Mouse (Mus musculus) heart, embryonic 16.5 days (tissue): ENCODE measurements at regions not wholly inside any gene's neighbourhood (a gene's known extent, or its start where the extent isn't known, plus 50 kb on each side); places are given as distances from the start of the nearest gene placed in this dataset.
"Not testable (repeated sequence)": the region's sequence is repeated elsewhere in the genome, so short reads cannot be mapped to it uniquely, and the experiment has no call there.

Source experiments
- ATAC-seq: fragments of 200-750 bp; cut with Nextera tagmentation; replicated peaks from 2 replicates; pipeline ENCODE4 v1.8.0; 2017; ENCODE audit warnings: moderate number of reproducible peaks; ENCODE audit not compliant: insufficient read depth, low FRiP score; ENCODE audit errors: extremely low read depth
- H3K27ac ChIP-seq: fragments of 300-500 bp; sonication (generic); 2 replicates; pipeline ENCODE4 v1.5.1; 2014; ENCODE audit warnings: mild to moderate bottlenecking, low read length, control low read depth, moderate library complexity
- H3K27me3 ChIP-seq: fragments of 300-500 bp; sonication (generic); 2 replicates; pipeline ENCODE4 v1.6.1; 2014; ENCODE audit warnings: low read length, mixed read lengths; ENCODE audit not compliant: control insufficient read depth, insufficient read depth
- H3K36me3 ChIP-seq: fragments of 300-500 bp; sonication (generic); 2 replicates; pipeline ENCODE4 v1.6.1; 2014; ENCODE audit not compliant: control insufficient read depth, insufficient read depth
- H3K4me1 ChIP-seq: fragments of 300-500 bp; sonication (generic); 2 replicates; pipeline ENCODE4 v1.6.1; 2014; ENCODE audit warnings: low read length, mixed read lengths; ENCODE audit not compliant: control insufficient read depth, insufficient read depth
- H3K4me2 ChIP-seq: fragments of 300-500 bp; sonication (generic); 2 replicates; pipeline ENCODE4 v1.6.1; 2014; ENCODE audit warnings: low read depth, mild to moderate bottlenecking, control low read depth, low read length
- H3K4me3 ChIP-seq: fragments of 300-500 bp; sonication (generic); 2 replicates; pipeline ENCODE4 v1.5.1; 2014; ENCODE audit warnings: mild to moderate bottlenecking, control low read depth, low read length
- H3K9ac ChIP-seq: fragments of 300-500 bp; sonication (generic); 2 replicates; pipeline ENCODE4 v1.6.1; 2014; ENCODE audit warnings: low read length, control low read depth
- H3K9me3 ChIP-seq: fragments of 300-500 bp; sonication (generic); replicated peaks from 2 replicates; pipeline ENCODE4 v1.6.1; 2016; ENCODE audit warnings: low read length; ENCODE audit not compliant: control insufficient read depth
- WGBS: fragments of 180-500 bp; shearing (Covaris S2); extraction: QIAGEN DNeasy Blood & Tissue Kit; methylation state at CpG from one replicate; pipeline ENCODE4 v1.1.7; 2014; 5-methylcytosine and 5-hydroxymethylcytosine counted together

GRCm38 (mm10) chr2:17946047-17946446 lies 50.7 kb downstream of the H2al2a start:
- no peak overlapping the region for H3K9ac ChIP-seq
- no peak for ATAC-seq
- no peaks in the 10 kb centered on the region for H3K27me3 ChIP-seq
- no peak overlapping the region for H3K27ac ChIP-seq
- 0 out of 2 replicates have a peak, but pooled peaks cover 2% of the 10 kb centered on the region for H3K4me1 ChIP-seq
- no peaks in the 10 kb centered on the region for H3K9me3 ChIP-seq
- no peak overlapping the region for H3K4me2 ChIP-seq
- 60% methylated on average over 12 of the region's 12 CpGs for WGBS
- no peaks in the 10 kb centered on the region for H3K36me3 ChIP-seq
- no peak overlapping the region for H3K4me3 ChIP-seq

- Histone ChIP-seq H3K4me3 (no peak overlapping the region), H3K36me3 (no peaks in the 10 kb centered on the region), H3K27ac (no peak overlapping the region), H3K9me3 (no peaks in the 10 kb centered on the region), H3K4me1 (no peaks in the 10 kb centered on the region), H3K9ac (no peak overlapping the region), H3K27me3 (no peaks in the 10 kb centered on the region), H3K4me2 (no peak overlapping the region)
- WGBS, result 64% methylated on average over 7 of the region's 7 CpGs
- ATAC-seq, result no peak
These were observed 51.3 kb downstream of the H2al2a start for GRCm38 (mm10) chr2:17945369-17945915.

GRCm38 (mm10) chr2:17943506-17943905 lies 53.3 kb downstream of the H2al2a start:
- Histone ChIP-seq H3K9ac (no peak overlapping the region), H3K4me2 (no peak overlapping the region), H3K4me1 (peaks cover 3% of the 10 kb centered on the region; the same call in 1 of the 2 replicates), H3K36me3 (no peaks in the 10 kb centered on the region), H3K9me3 (no peaks in the 10 kb centered on the region), H3K27ac (no peak overlapping the region), H3K27me3 (no peaks in the 10 kb centered on the region), H3K4me3 (no peak overlapping the region)
- ATAC-seq, result no peak
- 89% methylated on average over 11 of the region's 11 CpGs for WGBS

- no peaks in the 10 kb centered on the region for H3K36me3 ChIP-seq
- no peaks in the 10 kb centered on the region for H3K9me3 ChIP-seq
- H3K4me3 ChIP-seq, result no peak overlapping the region
- no peak overlapping the region for H3K27ac ChIP-seq
- H3K4me2 ChIP-seq, result no peak overlapping the region
- no peaks in the 10 kb centered on the region for H3K27me3 ChIP-seq
- peaks cover 3% of the 10 kb centered on the region; the same call in 1 of the 2 replicates for H3K4me1 ChIP-seq
- no peak for ATAC-seq
- 75% methylated on average over 8 of the region's 8 CpGs for WGBS
- no peak overlapping the region for H3K9ac ChIP-seq
These were observed 54.0 kb downstream of the H2al2a start for GRCm38 (mm10) chr2:17942528-17943387.

- peaks cover 3% of the 10 kb centered on the region; the same call in 1 of the 2 replicates for H3K4me1 ChIP-seq
- WGBS, result 86% methylated on average over 6 of the region's 6 CpGs
These were observed 54.8 kb downstream of the H2al2a start for GRCm38 (mm10) chr2:17941921-17942320.

GRCm38 (mm10) chr2:17939857-17940848 lies 56.6 kb downstream of the H2al2a start:
- not testable (repeated sequence) for H3K4me1 ChIP-seq, H3K4me2 ChIP-seq, H3K36me3 ChIP-seq, H3K9me3 ChIP-seq, H3K9ac ChIP-seq, H3K27ac ChIP-seq, H3K4me3 ChIP-seq, ATAC-seq, H3K27me3 ChIP-seq
- WGBS, result 61% methylated on average over 13 of the region's 16 CpGs

More at GRCm38 (mm10) chr2:17941921-17942320, 54.8 kb downstream of the H2al2a start:
- Histone ChIP-seq H3K4me3 (no peak overlapping the region), H3K9me3 (no peaks in the 10 kb centered on the region), H3K4me2 (no peak overlapping the region), H3K27ac (no peak overlapping the region), H3K9ac (no peak overlapping the region), H3K27me3 (no peaks in the 10 kb centered on the region), H3K36me3 (no peaks in the 10 kb centered on the region)
- ATAC-seq, result no peak

GRCm38 (mm10) chr2:17939183-17939856 lies 57.4 kb downstream of the H2al2a start:
- H3K27ac ChIP-seq, result no peak overlapping the region
- WGBS, result 66% methylated on average over 4 of the region's 4 CpGs
- no peaks in the 10 kb centered on the region for H3K27me3 ChIP-seq
- H3K9ac ChIP-seq, result no peak overlapping the region
- 0 out of 2 replicates have a peak, but pooled peaks cover 4% of the 10 kb centered on the region for H3K9me3 ChIP-seq
- no peak overlapping the region for H3K4me2 ChIP-seq
- H3K36me3 ChIP-seq, result no peaks in the 10 kb centered on the region
- H3K4me3 ChIP-seq, result no peak overlapping the region
- H3K4me1 ChIP-seq, result peaks cover 3% of the 10 kb centered on the region; the same call in 1 of the 2 replicates
- no peak for ATAC-seq

- Histone ChIP-seq H3K36me3 (no peaks in the 10 kb centered on the region), H3K9ac (no peak overlapping the region), H3K4me1 (peaks cover 12% of the 10 kb centered on the region), H3K9me3 (0 out of 2 replicates have a peak, but pooled peaks cover 4% of the 10 kb centered on the region), H3K4me3 (no peak overlapping the region), H3K27ac (no peak overlapping the region), H3K4me2 (no peak overlapping the region), H3K27me3 (no peaks in the 10 kb centered on the region)
- 71% methylated on average over 4 of the region's 4 CpGs for WGBS
- ATAC-seq, result no peak
These were observed 60.1 kb downstream of the H2al2a start for GRCm38 (mm10) chr2:17936527-17937139.
